Mouse (Mus musculus) liver, postnatal 0 days (tissue): ENCODE measurements at regions not wholly inside any gene's neighbourhood (a gene's known extent, or its start where the extent isn't known, plus 50 kb on each side); places are given as distances from the start of the nearest gene placed in this dataset.

ENCODE experiments used
- CTCF ChIP-seq: sonication (generic); IDR thresholded peaks from 2 replicates; pipeline ENCODE4 v1.5.1; 2016; ENCODE audit warnings: antibody characterized with exemption, low read depth
- EP300 ChIP-seq: IDR thresholded peaks from 2 replicates; pipeline ENCODE4 v1.6.1; 2016; ENCODE audit warnings: antibody characterized with exemption, low read depth, mild to moderate bottlenecking

- TF ChIP-seq CTCF (no peak), EP300 (no peak)
Measured at GRCm38 (mm10) chr12:45177454-45177853, 102.9 kb upstream of the Stxbp6 start.
